Mouse (Mus musculus): ENCODE data around the gene D330020A13Rik. TPM values are rescaled to one million over a fixed set of nuclear protein-coding genes. Genes with fewer than 3 reads are reported as not detected.

The D330020A13Rik gene
- polyA plus RNA-seq, 2 experiments: not detected

- Histone ChIP-seq H3K4me3 (ENCODE audit: insufficient read depth in 1 of 2, low read depth in 2 of 2, low read length in 2 of 2) (no peak overlapping the region), H3K9me3 (ENCODE audit: control insufficient read depth, low read length) (no peaks in the 10 kb centered on the region), H3K9ac (replicated peaks) (no peak overlapping the region), H3K27ac (no peak overlapping the region), H3K27me3 (ENCODE audit: control insufficient read depth, insufficient read depth, low read length) (no peaks in the 10 kb centered on the region), H3K4me1 (replicated peaks; ENCODE audit: control insufficient read depth in 2 of 2, insufficient read depth in 2 of 2, low read length in 1 of 2) (no peaks in the 10 kb centered on the region), H3K4me2 (ENCODE audit: low read depth) (no peak overlapping the region), H3K36me3 (replicated peaks; ENCODE audit: control insufficient read depth, insufficient read depth, low read depth) (no peaks in the 10 kb centered on the region)
- WGBS (ENCODE audit: insufficient replicate concordance): 48% methylated on average over 12 of the region's 12 CpGs
- ATAC-seq (ENCODE audit: insufficient read depth) (no peak), DNase-seq (ENCODE audit: low read depth in 3 of 3, low spot score in 3 of 3) (no peak)
- no peak for TF ChIP-seq EP300 (IDR thresholded peaks at IDR 0.05; ENCODE audit: low read depth)
- no peak for TF ChIP-seq CTCF (IDR thresholded peaks at IDR 0.05; ENCODE audit: low read depth)
Observed at GRCm38 (mm10) chr6:120262886-120263531, 31.2 kb upstream of the D330020A13Rik start.

GRCm38 (mm10) chr6:120263608-120264007 is 30.6 kb upstream of the D330020A13Rik start:
- DNase-seq (ENCODE audit: low read depth in 3 of 3, low spot score in 3 of 3): no peak
- 60% methylated on average over 7 of the region's 7 CpGs for whole genome bisulfite sequencing (ENCODE audit: insufficient replicate concordance)

GRCm38 (mm10) chr6:120264151-120264550 is 30.0 kb upstream of the D330020A13Rik start:
- 23% methylated on average over 6 of the region's 6 CpGs for WGBS (ENCODE audit: insufficient replicate concordance)
- H3K27ac ChIP-seq: no peak overlapping the region
- no peaks in the 10 kb centered on the region for H3K27me3 ChIP-seq (ENCODE audit: control insufficient read depth, insufficient read depth, low read length)
- no peak for ATAC-seq (ENCODE audit: insufficient read depth)
- H3K4me2 ChIP-seq (ENCODE audit: low read depth): no peak overlapping the region
- no peak for TF ChIP-seq CTCF (IDR thresholded peaks at IDR 0.05; ENCODE audit: low read depth)
- no peak overlapping the region for H3K9ac ChIP-seq (replicated peaks)
- no peak overlapping the region for H3K4me3 ChIP-seq (ENCODE audit: insufficient read depth in 1 of 2, low read depth in 2 of 2, low read length in 2 of 2)
- H3K9me3 ChIP-seq (ENCODE audit: control insufficient read depth, low read length): no peaks in the 10 kb centered on the region
- no peaks in the 10 kb centered on the region for H3K4me1 ChIP-seq (replicated peaks; ENCODE audit: control insufficient read depth in 2 of 2, insufficient read depth in 2 of 2, low read length in 1 of 2)
- DNase-seq (ENCODE audit: low read depth in 3 of 3, low spot score in 3 of 3): no peak
- no peaks in the 10 kb centered on the region for H3K36me3 ChIP-seq (replicated peaks; ENCODE audit: control insufficient read depth, insufficient read depth, low read depth)

More at GRCm38 (mm10) chr6:120263608-120264007, 30.6 kb upstream of the D330020A13Rik start:
- no peak overlapping the region for H3K4me2 ChIP-seq (ENCODE audit: low read depth)
- H3K27me3 ChIP-seq (ENCODE audit: control insufficient read depth, insufficient read depth, low read length): no peaks in the 10 kb centered on the region
- ATAC-seq (ENCODE audit: insufficient read depth): no peak
- no peak overlapping the region for H3K27ac ChIP-seq
- TF ChIP-seq EP300 (IDR thresholded peaks at IDR 0.05; ENCODE audit: low read depth) (no peak), CTCF (IDR thresholded peaks at IDR 0.05; ENCODE audit: low read depth) (no peak)
- H3K9me3 ChIP-seq (ENCODE audit: control insufficient read depth, low read length): no peaks in the 10 kb centered on the region
- H3K36me3 ChIP-seq (replicated peaks; ENCODE audit: control insufficient read depth, insufficient read depth, low read depth): no peaks in the 10 kb centered on the region
- no peak overlapping the region for H3K4me3 ChIP-seq (ENCODE audit: insufficient read depth in 1 of 2, low read depth in 2 of 2, low read length in 2 of 2)
- no peak overlapping the region for H3K9ac ChIP-seq (replicated peaks)
- no peaks in the 10 kb centered on the region for H3K4me1 ChIP-seq (replicated peaks; ENCODE audit: control insufficient read depth in 2 of 2, insufficient read depth in 2 of 2, low read length in 1 of 2)

- TF ChIP-seq CTCF (IDR thresholded peaks at IDR 0.05; ENCODE audit: low read depth): no peak
- TF ChIP-seq EP300 (IDR thresholded peaks at IDR 0.05; ENCODE audit: low read depth): no peak
- Histone ChIP-seq H3K4me1 (replicated peaks; ENCODE audit: control insufficient read depth in 2 of 2, insufficient read depth in 2 of 2, low read length in 1 of 2) (no peaks in the 10 kb centered on the region), H3K9me3 (ENCODE audit: control insufficient read depth, low read length) (no peaks in the 10 kb centered on the region), H3K4me2 (ENCODE audit: low read depth) (no peak overlapping the region), H3K27ac (no peak overlapping the region), H3K9ac (replicated peaks) (no peak overlapping the region), H3K36me3 (replicated peaks; ENCODE audit: control insufficient read depth, insufficient read depth, low read depth) (no peaks in the 10 kb centered on the region), H3K27me3 (ENCODE audit: control insufficient read depth, insufficient read depth, low read length) (no peaks in the 10 kb centered on the region), H3K4me3 (ENCODE audit: insufficient read depth in 1 of 2, low read depth in 2 of 2, low read length in 2 of 2) (no peak overlapping the region)
- no peak for ATAC-seq (ENCODE audit: insufficient read depth)
- 43% methylated on average over 8 of the region's 8 CpGs for WGBS (ENCODE audit: insufficient replicate concordance)
- DNase-seq (ENCODE audit: low read depth in 3 of 3, low spot score in 3 of 3): no peak
Observed at GRCm38 (mm10) chr6:120274181-120274580, 20.0 kb upstream of the D330020A13Rik start.

- 44% methylated on average over 4 of the region's 4 CpGs for WGBS (ENCODE audit: insufficient replicate concordance)
Observed at GRCm38 (mm10) chr6:120274887-120275286, 19.3 kb upstream of the D330020A13Rik start.

More at GRCm38 (mm10) chr6:120274887-120275286, 19.3 kb upstream of the D330020A13Rik start:
- H3K9ac ChIP-seq (replicated peaks): no peak overlapping the region
- H3K4me3 ChIP-seq (ENCODE audit: insufficient read depth in 1 of 2, low read depth in 2 of 2, low read length in 2 of 2): no peak overlapping the region
- H3K27ac ChIP-seq: no peak overlapping the region
- no peaks in the 10 kb centered on the region for H3K4me1 ChIP-seq (replicated peaks; ENCODE audit: control insufficient read depth in 2 of 2, insufficient read depth in 2 of 2, low read length in 1 of 2)
- no peaks in the 10 kb centered on the region for H3K27me3 ChIP-seq (ENCODE audit: control insufficient read depth, insufficient read depth, low read length)
- DNase-seq (ENCODE audit: low read depth in 3 of 3, low spot score in 3 of 3): no peak
- TF ChIP-seq EP300 (IDR thresholded peaks at IDR 0.05; ENCODE audit: low read depth): no peak
- no peak for TF ChIP-seq CTCF (IDR thresholded peaks at IDR 0.05; ENCODE audit: low read depth)
- no peaks in the 10 kb centered on the region for H3K36me3 ChIP-seq (replicated peaks; ENCODE audit: control insufficient read depth, insufficient read depth, low read depth)
- ATAC-seq (ENCODE audit: insufficient read depth): no peak
- no peaks in the 10 kb centered on the region for H3K9me3 ChIP-seq (ENCODE audit: control insufficient read depth, low read length)
- H3K4me2 ChIP-seq (ENCODE audit: low read depth): no peak overlapping the region
